In the genomic region with DNA sequence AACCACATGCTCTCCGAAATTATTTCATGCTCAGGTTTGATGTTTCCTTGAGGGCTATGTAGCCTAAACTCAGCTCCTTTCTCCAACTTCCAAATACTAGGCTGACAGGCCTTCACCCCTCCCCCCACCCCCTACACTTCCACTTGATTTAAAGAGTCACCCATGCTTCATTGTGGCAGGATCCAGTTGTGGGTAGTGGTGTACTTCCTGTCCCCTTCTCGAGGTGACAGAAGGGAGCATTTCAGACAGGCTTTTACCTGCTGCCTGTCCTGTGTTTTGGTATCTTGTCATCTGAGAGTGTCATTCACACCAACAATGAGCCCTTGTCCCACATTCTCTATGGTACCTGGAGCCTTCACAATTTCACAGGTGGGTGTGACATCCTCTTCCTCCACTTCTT, we compare ENCODE assay signal across 31 mouse cellular contexts. TPM values are rescaled to one million over a fixed set of nuclear protein-coding genes. Genes with fewer than 3 reads are reported as not detected.
DNase-seq lines count a peak whose midpoint lies in the region; ATAC-seq and TF ChIP-seq lines count a peak whose summit lies in the region.
"Had no signal": no experiment of that assay in that cellular context is flagged by ENCODE, and none has a peak within 500 bp of the region (broad histone marks: within the 10 kb centered on the region; RNA-seq: fewer than 3 reads in every experiment).

No protein-coding gene starts in this region.

- no peak overlapping the region for H3K4me3 ChIP-seq in forebrain, embryonic 10.5 days
- no peak overlapping the region for H3K4me3 ChIP-seq in forebrain, embryonic 13.5 days
- no peak overlapping the region for H3K4me3 ChIP-seq in hindbrain, postnatal 0 days (ENCODE audit: low read length)
- H3K4me3 ChIP-seq in hindbrain, embryonic 11.5 days (ENCODE audit: low read depth, low read length), result no peak overlapping the region
- no peak overlapping the region for H3K4me3 ChIP-seq in embryonic facial prominence, embryonic 10.5 days
- no peak overlapping the region for H3K4me3 ChIP-seq in lung, postnatal 0 days (ENCODE audit: low read depth, low read length)
- H3K4me3 ChIP-seq: embryonic facial prominence, embryonic 13.5 days; erythroblast, embryonic 14.5 days; lung, embryonic 15.5 days; neural tube, embryonic 12.5 days had no signal

- ATAC-seq in forebrain, embryonic 13.5 days, result no peak
- no peak for ATAC-seq in hindbrain, postnatal 0 days
- no peak for ATAC-seq in hindbrain, embryonic 11.5 days (ENCODE audit: low FRiP score)
- no peak for ATAC-seq in lung, postnatal 0 days
- ATAC-seq: forebrain, embryonic 14.5 days; Patski had no signal

- 85% methylated on average over 2 of the region's 2 CpGs for WGBS in forebrain, embryonic 10.5 days
- WGBS in forebrain, embryonic 13.5 days, result 73% methylated on average over 2 of the region's 2 CpGs
- WGBS in hindbrain, postnatal 0 days, result 75% methylated on average over 2 of the region's 2 CpGs
- WGBS in hindbrain, embryonic 11.5 days, result 70% methylated on average over 2 of the region's 2 CpGs
- 67% methylated on average over 2 of the region's 2 CpGs for WGBS in embryonic facial prominence, embryonic 10.5 days
- WGBS in lung, postnatal 0 days, result 41% methylated on average over 2 of the region's 2 CpGs

- TF ChIP-seq CTCF in hindbrain, postnatal 0 days (IDR thresholded peaks at IDR 0.05; ENCODE audit: low read depth), result no peak
- TF ChIP-seq CTCF in lung, postnatal 0 days (IDR thresholded peaks at IDR 0.05), result no peak

- H3K27ac ChIP-seq in forebrain, embryonic 10.5 days, result peak overlapping the region; percentile 40; the same call in 1 of the 2 replicates
- H3K27ac ChIP-seq in forebrain, embryonic 13.5 days, result no peak overlapping the region
- 0 out of 2 replicates have a peak overlapping the region, but pooled peaks have one; percentile 54 for H3K27ac ChIP-seq in hindbrain, postnatal 0 days
- H3K27ac ChIP-seq in hindbrain, embryonic 11.5 days (ENCODE audit: low read depth, low read length), result no peak overlapping the region
- peak overlapping the region; percentile 48 for H3K27ac ChIP-seq in embryonic facial prominence, embryonic 10.5 days (replicated peaks)
- H3K27ac ChIP-seq in lung, postnatal 0 days (ENCODE audit: low read length), result no peak overlapping the region
- H3K27ac ChIP-seq: embryonic facial prominence, embryonic 13.5 days; kidney, postnatal 0 days; liver, embryonic 14.5 days; lung, embryonic 15.5 days; neural tube, embryonic 12.5 days had no signal

- H3K9me3 ChIP-seq in forebrain, embryonic 10.5 days, result no peaks in the 10 kb centered on the region; the same call in 1 of the 2 replicates
- H3K9me3 ChIP-seq in forebrain, embryonic 13.5 days (replicated peaks), result no peaks in the 10 kb centered on the region; the same call in 1 of the 2 replicates
- H3K9me3 ChIP-seq in hindbrain, postnatal 0 days (ENCODE audit: low read length), result no peaks in the 10 kb centered on the region
- no peaks in the 10 kb centered on the region for H3K9me3 ChIP-seq in hindbrain, embryonic 11.5 days (ENCODE audit: control insufficient read depth, low read length)
- no peaks in the 10 kb centered on the region for H3K9me3 ChIP-seq in embryonic facial prominence, embryonic 10.5 days
- H3K9me3 ChIP-seq in lung, postnatal 0 days (ENCODE audit: low read length), result no peaks in the 10 kb centered on the region
- H3K9me3 ChIP-seq: embryonic facial prominence, embryonic 13.5 days; lung, embryonic 15.5 days had no signal

- no peak for DNase-seq in forebrain, embryonic 10.5 days (ENCODE audit: extremely low spot score, low spot score)
- DNase-seq in hindbrain, postnatal 0 days (ENCODE audit: low spot score), result no peak
- no peak for DNase-seq in hindbrain, embryonic 11.5 days (ENCODE audit: low spot score)
- DNase-seq in CD4-positive helper T cell, adult 2 months (ENCODE audit: low read depth, low spot score), result peak; percentile 57
- DNase-seq in embryonic facial prominence, embryonic 10.5 days (ENCODE audit: low spot score), result no peak
- DNase-seq in lung, postnatal 0 days (ENCODE audit: low spot score), result no peak
- no peak for DNase-seq in kidney, adult 11 months
- DNase-seq: adrenal gland, adult 8-10 months; cerebellum, adult 18-20 months; cerebellum, postnatal 14 days; gastrocnemius, postnatal 10 days; heart, postnatal 4 days; kidney, adult 2 months; lung, postnatal 4 days; midbrain, embryonic 14.5 days; thymus, postnatal 36 days had no signal

- no peak overlapping the region for H3K4me2 ChIP-seq in forebrain, embryonic 13.5 days
- H3K4me2 ChIP-seq in hindbrain, postnatal 0 days (ENCODE audit: low read depth, low read length), result no peak overlapping the region
- H3K4me2 ChIP-seq in hindbrain, embryonic 11.5 days (replicated peaks; ENCODE audit: low read depth, low read length), result no peak overlapping the region
- no peak overlapping the region for H3K4me2 ChIP-seq in lung, postnatal 0 days (replicated peaks; ENCODE audit: low read depth, low read length)
- H3K4me2 ChIP-seq: embryonic facial prominence, embryonic 13.5 days; lung, embryonic 15.5 days; neural tube, embryonic 12.5 days had no signal

- H3K36me3 ChIP-seq in forebrain, embryonic 10.5 days (replicated peaks), result no peaks in the 10 kb centered on the region
- H3K36me3 ChIP-seq in forebrain, embryonic 13.5 days (ENCODE audit: poor library complexity, severe bottlenecking), result no peaks in the 10 kb centered on the region
- no peaks in the 10 kb centered on the region for H3K36me3 ChIP-seq in hindbrain, postnatal 0 days (ENCODE audit: insufficient read depth, low read length)
- no peaks in the 10 kb centered on the region for H3K36me3 ChIP-seq in hindbrain, embryonic 11.5 days (ENCODE audit: control insufficient read depth, insufficient read depth, low read length)
- no peaks in the 10 kb centered on the region for H3K36me3 ChIP-seq in embryonic facial prominence, embryonic 10.5 days (replicated peaks)
- H3K36me3 ChIP-seq in lung, postnatal 0 days (ENCODE audit: insufficient read depth, low read length), result no peaks in the 10 kb centered on the region
- H3K36me3 ChIP-seq: embryonic facial prominence, embryonic 13.5 days; G1E; lung, embryonic 15.5 days; neural tube, embryonic 12.5 days had no signal

- no peak for TF ChIP-seq EP300 in lung, postnatal 0 days (IDR thresholded peaks at IDR 0.05)

- H3K27me3 ChIP-seq in forebrain, embryonic 10.5 days (ENCODE audit: poor library complexity, severe bottlenecking), result no peaks in the 10 kb centered on the region
- H3K27me3 ChIP-seq in forebrain, embryonic 13.5 days, result no peaks in the 10 kb centered on the region
- H3K27me3 ChIP-seq in hindbrain, postnatal 0 days (ENCODE audit: insufficient read depth, low read length), result no peaks in the 10 kb centered on the region
- H3K27me3 ChIP-seq in hindbrain, embryonic 11.5 days (ENCODE audit: control insufficient read depth, insufficient read depth, low read length), result no peaks in the 10 kb centered on the region
- no peaks in the 10 kb centered on the region for H3K27me3 ChIP-seq in embryonic facial prominence, embryonic 10.5 days (replicated peaks; ENCODE audit: low read depth, poor library complexity, severe bottlenecking)
- no peaks in the 10 kb centered on the region for H3K27me3 ChIP-seq in lung, postnatal 0 days (replicated peaks; ENCODE audit: insufficient read depth, low read length)
- H3K27me3 ChIP-seq: embryonic facial prominence, embryonic 13.5 days; lung, embryonic 15.5 days; neural tube, embryonic 12.5 days; Patski had no signal

- no peak overlapping the region for H3K9ac ChIP-seq in forebrain, embryonic 13.5 days
- H3K9ac ChIP-seq in hindbrain, postnatal 0 days (replicated peaks; ENCODE audit: low read length), result no peak overlapping the region
- no peak overlapping the region for H3K9ac ChIP-seq in hindbrain, embryonic 11.5 days (ENCODE audit: low read depth, low read length)
- H3K9ac ChIP-seq in lung, postnatal 0 days (replicated peaks; ENCODE audit: low read depth), result no peak overlapping the region
- H3K9ac ChIP-seq: embryonic facial prominence, embryonic 13.5 days; liver, embryonic 14.5 days; lung, embryonic 15.5 days; neural tube, embryonic 12.5 days had no signal

- H3K4me1 ChIP-seq in forebrain, embryonic 10.5 days, result peaks cover 34% of the 10 kb centered on the region
- 0 out of 2 replicates have a peak, but pooled peaks cover 7% of the 10 kb centered on the region for H3K4me1 ChIP-seq in forebrain, embryonic 13.5 days
- no peaks in the 10 kb centered on the region for H3K4me1 ChIP-seq in hindbrain, postnatal 0 days (ENCODE audit: insufficient read depth, low read length)
- H3K4me1 ChIP-seq in hindbrain, embryonic 11.5 days (replicated peaks; ENCODE audit: control insufficient read depth, insufficient read depth, low read length), result no peaks in the 10 kb centered on the region
- peaks cover 37% of the 10 kb centered on the region for H3K4me1 ChIP-seq in embryonic facial prominence, embryonic 10.5 days
- H3K4me1 ChIP-seq in lung, postnatal 0 days (ENCODE audit: insufficient read depth, low read depth, low read length), result peaks cover 4% of the 10 kb centered on the region; the same call in 1 of the 2 replicates

RNA-seq across cellular contexts. Expression of gene Fxyd3, which starts 10.8 kb away (rescaled TPM):
- 1.9 and 2.8 TPM in 2 replicates for polyA plus RNA-seq in forebrain, embryonic 10.5 days (2016; fragmentation: Nextera tagmentation; extraction: Ambion mirVana)
- polyA plus RNA-seq in forebrain, embryonic 13.5 days (2015; fragmentation: Nextera tagmentation; extraction: Ambion mirVana), result 0.08 TPM in 1 of 2 replicates, not detected in the other
- total RNA-seq in hindbrain, postnatal 0 days (2014; rRNA removed), result not detected in 2 replicates
- polyA plus RNA-seq in hindbrain, postnatal 0 days (2015; fragmentation: Nextera tagmentation; extraction: Ambion mirVana), result 1.2 and 1.5 TPM in 2 replicates
- polyA plus RNA-seq in hindbrain, embryonic 11.5 days (2014; fragmentation: Nextera tagmentation; extraction: Ambion mirVana), result 6.3 and 8.6 TPM in 2 replicates
- polyA plus RNA-seq in embryonic facial prominence, embryonic 10.5 days (2016; fragmentation: Nextera tagmentation; extraction: Ambion mirVana), result 7.5 and 8.8 TPM in 2 replicates
- polyA plus RNA-seq in lung, postnatal 0 days (2015; fragmentation: Nextera tagmentation; extraction: Ambion mirVana), result 76.1 and 78.1 TPM in 2 replicates
- total RNA-seq: CH12.LX; granulocyte monocyte progenitor cell, adult 5-6 weeks; left cerebral cortex, postnatal 25 days; megakaryocyte-erythroid progenitor cell, adult 5-6 weeks had no signal
- polyA plus RNA-seq: erythroblast, embryonic 14.5 days; forebrain, embryonic 14.5 days; G1E; midbrain, embryonic 14.5 days; Patski had no signal

RNA-seq across cellular contexts. Expression of gene Hpn, which starts 27.8 kb away (rescaled TPM):
- 1.4 and 1.9 TPM in 2 replicates for polyA plus RNA-seq in forebrain, embryonic 10.5 days (2016; fragmentation: Nextera tagmentation; extraction: Ambion mirVana)
- polyA plus RNA-seq in forebrain, embryonic 13.5 days (2015; fragmentation: Nextera tagmentation; extraction: Ambion mirVana), result not detected in 2 replicates
- total RNA-seq in hindbrain, postnatal 0 days (2014; rRNA removed), result not detected in 2 replicates
- polyA plus RNA-seq in hindbrain, postnatal 0 days (2015; fragmentation: Nextera tagmentation; extraction: Ambion mirVana), result 0.88 and 1.3 TPM in 2 replicates
- polyA plus RNA-seq in hindbrain, embryonic 11.5 days (2014; fragmentation: Nextera tagmentation; extraction: Ambion mirVana), result 0.56 and 1.4 TPM in 2 replicates
- polyA plus RNA-seq in embryonic facial prominence, embryonic 10.5 days (2016; fragmentation: Nextera tagmentation; extraction: Ambion mirVana), result 4.0 and 4.3 TPM in 2 replicates
- polyA plus RNA-seq in lung, postnatal 0 days (2015; fragmentation: Nextera tagmentation; extraction: Ambion mirVana), result 19.5 and 20.5 TPM in 2 replicates
- polyA plus RNA-seq: forebrain, embryonic 14.5 days; G1E had no signal

RNA-seq across cellular contexts. Expression of gene Lgi4, which starts 28.1 kb away (rescaled TPM):
- 0.58 and 0.68 TPM in 2 replicates for polyA plus RNA-seq in forebrain, embryonic 10.5 days (2016; fragmentation: Nextera tagmentation; extraction: Ambion mirVana)
- 0.19 and 0.26 TPM in 2 replicates for polyA plus RNA-seq in forebrain, embryonic 13.5 days (2015; fragmentation: Nextera tagmentation; extraction: Ambion mirVana)
- 1.9 and 5.9 TPM in 2 replicates for total RNA-seq in hindbrain, postnatal 0 days (2014; rRNA removed)
- 1.2 and 1.3 TPM in 2 replicates for polyA plus RNA-seq in hindbrain, postnatal 0 days (2015; fragmentation: Nextera tagmentation; extraction: Ambion mirVana)
- 1.0 and 2.8 TPM in 2 replicates for polyA plus RNA-seq in hindbrain, embryonic 11.5 days (2014; fragmentation: Nextera tagmentation; extraction: Ambion mirVana)
- 2.5 and 2.8 TPM in 2 replicates for polyA plus RNA-seq in embryonic facial prominence, embryonic 10.5 days (2016; fragmentation: Nextera tagmentation; extraction: Ambion mirVana)
- 0.20 and 0.27 TPM in 2 replicates for polyA plus RNA-seq in lung, postnatal 0 days (2015; fragmentation: Nextera tagmentation; extraction: Ambion mirVana)
- total RNA-seq: CH12.LX; granulocyte monocyte progenitor cell, adult 5-6 weeks; megakaryocyte-erythroid progenitor cell, adult 5-6 weeks had no signal
- polyA plus RNA-seq: erythroblast, embryonic 14.5 days; G1E; heart, embryonic 14.5 days had no signal

RNA-seq across cellular contexts. Expression of gene Fxyd1, which starts 30.3 kb away (rescaled TPM):
- polyA plus RNA-seq in forebrain, embryonic 10.5 days (2016; fragmentation: Nextera tagmentation; extraction: Ambion mirVana), result 2.2 and 2.5 TPM in 2 replicates
- 2.5 and 3.9 TPM in 2 replicates for polyA plus RNA-seq in forebrain, embryonic 13.5 days (2015; fragmentation: Nextera tagmentation; extraction: Ambion mirVana)
- 24.0 and 26.5 TPM in 2 replicates for total RNA-seq in hindbrain, postnatal 0 days (2014; rRNA removed)
- polyA plus RNA-seq in hindbrain, postnatal 0 days (2015; fragmentation: Nextera tagmentation; extraction: Ambion mirVana), result 129 and 150 TPM in 2 replicates
- polyA plus RNA-seq in hindbrain, embryonic 11.5 days (2014; fragmentation: Nextera tagmentation; extraction: Ambion mirVana), result 15.6 and 18.1 TPM in 2 replicates
- polyA plus RNA-seq in embryonic facial prominence, embryonic 10.5 days (2016; fragmentation: Nextera tagmentation; extraction: Ambion mirVana), result 9.8 and 12.2 TPM in 2 replicates
- polyA plus RNA-seq in lung, postnatal 0 days (2015; fragmentation: Nextera tagmentation; extraction: Ambion mirVana), result 175 and 211 TPM in 2 replicates
- total RNA-seq: CH12.LX; G1E; granulocyte monocyte progenitor cell, adult 5-6 weeks; megakaryocyte-erythroid progenitor cell, adult 5-6 weeks had no signal
- polyA plus RNA-seq: G1E, Patski had no signal

RNA-seq across cellular contexts. Expression of gene Fxyd7, which starts 36.0 kb away (rescaled TPM):
- 0.36 and 1.1 TPM in 2 replicates for polyA plus RNA-seq in forebrain, embryonic 10.5 days (2016; fragmentation: Nextera tagmentation; extraction: Ambion mirVana)
- 19.8 and 33.0 TPM in 2 replicates for polyA plus RNA-seq in forebrain, embryonic 13.5 days (2015; fragmentation: Nextera tagmentation; extraction: Ambion mirVana)
- 234 and 282 TPM in 2 replicates for total RNA-seq in hindbrain, postnatal 0 days (2014; rRNA removed)
- 466 and 477 TPM in 2 replicates for polyA plus RNA-seq in hindbrain, postnatal 0 days (2015; fragmentation: Nextera tagmentation; extraction: Ambion mirVana)
- 8.7 and 12.6 TPM in 2 replicates for polyA plus RNA-seq in hindbrain, embryonic 11.5 days (2014; fragmentation: Nextera tagmentation; extraction: Ambion mirVana)
- polyA plus RNA-seq in embryonic facial prominence, embryonic 10.5 days (2016; fragmentation: Nextera tagmentation; extraction: Ambion mirVana), result 0.55 and 3.1 TPM in 2 replicates
- polyA plus RNA-seq in lung, postnatal 0 days (2015; fragmentation: Nextera tagmentation; extraction: Ambion mirVana), result 1.2 and 1.8 TPM in 2 replicates
- total RNA-seq: CH12.LX; G1E; granulocyte monocyte progenitor cell, adult 5-6 weeks; megakaryocyte-erythroid progenitor cell, adult 5-6 weeks had no signal
- polyA plus RNA-seq: erythroblast, embryonic 14.5 days; G1E; Patski had no signal

Comparison
In these comparisons a context has a peak if more than half of its experiments do, and no peak if none do; other contexts are left out.
1. H3K27ac ChIP-seq: peak in forebrain, embryonic 10.5 days (single experiment), hindbrain, postnatal 0 days (single experiment) and embryonic facial prominence, embryonic 10.5 days (single experiment); none in forebrain, embryonic 13.5 days (single experiment), hindbrain, embryonic 11.5 days (single experiment) and lung, postnatal 0 days (single experiment).